Mouse (Mus musculus) forebrain, embryonic 11.5 days (tissue): ENCODE results near the gene Abcg4. TPM values are rescaled to one million over a fixed set of nuclear protein-coding genes. Genes with fewer than 3 reads are reported as not detected.
A peak's percentile ranks its signal among the peaks of the same experiment; 100 is the strongest.

Experiments used
- ATAC-seq: fragments of 200-750 bp; cut with Nextera tagmentation; replicated peaks from 2 replicates; pipeline ENCODE4 v1.8.0; 2017; ENCODE audit warnings: moderate TSS enrichment; ENCODE audit not compliant: low FRiP score
- DNase-seq: peaks from one replicate; pipeline ENCODE4 v3.0.0-alpha.2; 2017; ENCODE audit warnings: low spot score
- H3K27ac ChIP-seq: fragments of 300-500 bp; sonication (generic); 2 replicates; pipeline ENCODE4 v1.5.1; 2014; ENCODE audit warnings: low read depth, low read length
- H3K27me3 ChIP-seq: fragments of 300-500 bp; sonication (generic); 2 replicates; pipeline ENCODE4 v1.6.1; 2014; ENCODE audit warnings: mild to moderate bottlenecking, low read length, mixed read lengths; ENCODE audit not compliant: control insufficient read depth, insufficient read depth
- H3K36me3 ChIP-seq: fragments of 300-500 bp; sonication (generic); 2 replicates; pipeline ENCODE4 v1.6.1; 2014; ENCODE audit warnings: mild to moderate bottlenecking, low read length, moderate library complexity, mixed read lengths; ENCODE audit not compliant: control insufficient read depth, insufficient read depth
- H3K4me1 ChIP-seq: fragments of 300-500 bp; sonication (generic); replicated peaks from 2 replicates; pipeline ENCODE4 v1.6.1; 2014; ENCODE audit warnings: low read length, mixed read lengths; ENCODE audit not compliant: control insufficient read depth, insufficient read depth
- H3K4me2 ChIP-seq: fragments of 300-500 bp; sonication (generic); 2 replicates; pipeline ENCODE4 v1.6.1; 2014; ENCODE audit warnings: low read depth, mild to moderate bottlenecking, low read length, moderate library complexity, mixed read lengths; ENCODE audit not compliant: severe bottlenecking
- H3K4me3 ChIP-seq: fragments of 300-500 bp; sonication (generic); 2 replicates; pipeline ENCODE4 v1.5.1; 2014; ENCODE audit warnings: low read depth, low read length
- H3K9ac ChIP-seq: fragments of 300-500 bp; sonication (generic); 2 replicates; pipeline ENCODE4 v1.6.1; 2014; ENCODE audit warnings: low read length
- H3K9me3 ChIP-seq: fragments of 300-500 bp; sonication (generic); 2 replicates; pipeline ENCODE4 v1.6.1; 2016; ENCODE audit warnings: low read length, mixed read lengths; ENCODE audit not compliant: control insufficient read depth
- WGBS: fragments of 180-500 bp; shearing (Covaris S2); extraction: QIAGEN DNeasy Blood & Tissue Kit; methylation state at CpG from one replicate; pipeline ENCODE4 v1.1.7; 2014; 5-methylcytosine and 5-hydroxymethylcytosine counted together
- microRNA-seq: library from miRNA; unstranded; fragments of <30 nt; microRNA quantifications from one replicate; pipeline ENCODE4, GENCODE M21; 2016; ENCODE audit not compliant: insufficient number of aligned reads
- polyA plus RNA-seq: library from polyadenylated mRNA; unstranded; fragments of >200 nt; fragmentation: Nextera tagmentation; extraction: Ambion mirVana; gene quantifications from 2 replicates; pipeline ENCODE4 v1.2.1, GENCODE M21; 2014

The Abcg4 gene
- polyA plus RNA-seq, 1 experiment from 2014 or later: 6.7 TPM

DNA sequence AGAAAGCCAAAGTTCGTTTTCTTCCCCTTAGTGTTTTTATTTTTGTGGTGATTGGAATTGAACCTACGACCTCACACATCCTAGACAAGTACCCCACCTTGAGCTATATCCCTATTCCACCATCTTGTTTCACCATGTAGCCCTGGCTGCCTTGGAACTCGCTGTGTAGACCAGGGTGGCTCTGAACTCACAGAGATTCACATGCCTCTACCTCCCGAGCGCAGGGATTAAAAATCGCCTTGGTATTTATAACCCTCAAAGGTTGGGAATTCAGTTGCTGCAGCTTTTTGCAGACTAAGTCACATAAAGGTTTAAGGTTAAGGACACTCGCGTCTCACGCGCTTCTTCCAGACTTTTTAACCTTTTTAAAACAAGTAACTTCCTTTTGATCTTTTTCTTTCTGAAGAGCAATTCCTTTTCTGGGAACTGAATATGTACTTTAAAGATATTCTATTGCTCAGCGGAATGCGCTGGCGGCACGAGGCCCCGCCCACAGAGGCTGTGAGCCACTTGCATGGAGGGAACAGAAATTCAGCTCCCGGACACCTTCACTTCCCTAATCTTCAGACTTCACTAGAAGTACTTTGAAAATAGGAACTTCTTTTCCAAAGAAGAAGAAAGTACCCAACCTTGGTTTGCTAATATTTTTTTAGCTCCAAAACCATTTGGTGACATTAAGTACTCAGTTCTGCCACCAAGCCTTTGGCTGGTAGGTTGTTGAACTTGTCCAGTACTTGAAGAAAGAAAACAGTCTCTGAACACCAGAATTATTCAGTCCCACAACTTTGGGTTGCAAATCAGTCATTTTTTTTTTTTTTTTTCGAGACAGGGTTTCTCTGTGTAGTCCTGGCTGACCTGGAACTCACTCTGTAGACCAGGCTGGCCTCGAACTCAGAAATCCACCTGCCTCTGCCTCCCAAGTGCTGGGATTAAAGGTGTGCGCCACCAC is 53.7 kb downstream of the Abcg4 start:
- Histone ChIP-seq H3K4me1 (no peaks in the 10 kb centered on the region; the same call in 1 of the 2 replicates), H3K4me3 (peak overlapping the region; percentile 85; the same call in 1 of the 2 replicates), H3K27ac (no peak overlapping the region), H3K4me2 (peak overlapping the region; percentile 39; the same call in 1 of the 2 replicates), H3K36me3 (no peaks in the 10 kb centered on the region), H3K27me3 (no peaks in the 10 kb centered on the region), H3K9ac (no peak overlapping the region; the same call in 1 of the 2 replicates), H3K9me3 (no peaks in the 10 kb centered on the region)
- WGBS: 29% methylated on average over 19 of the region's 19 CpGs
- ATAC-seq (peak; percentile 42), DNase-seq (peak; percentile 52)

GRCm38 (mm10) chr9:44233802-44234478 is 54.5 kb downstream of the Abcg4 start, which contains the start of gene Cbl:
Gene Cbl, minus strand, starts transcription at chr9:44234049.
- no peaks in the 10 kb centered on the region for H3K36me3 ChIP-seq
- DNase-seq (peak; percentile 99), ATAC-seq (peak; percentile 92)
- H3K9ac ChIP-seq: peak within 1 kb of the TSS; percentile 92
- under 1% methylated on average over 55 of the region's 76 CpGs for WGBS
- no peaks in the 10 kb centered on the region; the same call in 1 of the 2 replicates for H3K4me1 ChIP-seq
- peak within 1 kb of the TSS; percentile 77 for H3K4me2 ChIP-seq
- peak within 1 kb of the TSS; percentile 85 for H3K4me3 ChIP-seq
- H3K27me3 ChIP-seq: no peaks in the 10 kb centered on the region
- peak within 1 kb of the TSS; percentile 86 for H3K27ac ChIP-seq
- no peaks in the 10 kb centered on the region for H3K9me3 ChIP-seq

- peak overlapping the region; percentile 92 for H3K9ac ChIP-seq
- H3K9me3 ChIP-seq: no peaks in the 10 kb centered on the region
- under 1% methylated on average over 40 of the region's 40 CpGs for WGBS
- DNase-seq (no peak), ATAC-seq (peak; percentile 79)
- peak overlapping the region; percentile 77 for H3K4me2 ChIP-seq
- H3K4me3 ChIP-seq: peak overlapping the region; percentile 85
- peak overlapping the region; percentile 86 for H3K27ac ChIP-seq
- H3K27me3 ChIP-seq: no peaks in the 10 kb centered on the region
- no peaks in the 10 kb centered on the region; the same call in 1 of the 2 replicates for H3K4me1 ChIP-seq
- no peaks in the 10 kb centered on the region for H3K36me3 ChIP-seq
These were observed 55.2 kb downstream of the Abcg4 start for GRCm38 (mm10) chr9:44233021-44233801.

DNA sequence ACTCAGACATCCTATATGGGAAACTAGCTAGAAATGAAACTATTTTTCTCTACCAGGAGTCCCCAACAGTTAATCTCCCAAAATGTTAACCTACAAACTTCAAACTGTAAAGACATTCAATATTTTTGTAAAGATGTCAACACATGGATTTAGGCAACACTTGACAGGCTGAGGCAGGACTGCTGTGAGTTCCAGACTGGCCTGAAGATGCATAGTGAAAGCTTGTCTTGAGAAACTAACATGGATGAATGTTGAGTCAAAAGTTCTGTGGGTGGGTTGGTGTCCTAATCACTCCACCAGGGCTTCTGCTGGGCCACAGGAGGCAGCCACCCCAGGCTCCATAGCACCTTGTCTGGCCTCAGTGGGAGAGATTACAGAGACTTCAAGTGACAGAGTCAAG is 56.8 kb downstream of the Abcg4 start:
- Histone ChIP-seq H3K4me1 (no peaks in the 10 kb centered on the region; the same call in 1 of the 2 replicates), H3K36me3 (no peaks in the 10 kb centered on the region), H3K4me3 (no peak overlapping the region), H3K27ac (no peak overlapping the region), H3K4me2 (no peak overlapping the region), H3K9me3 (no peaks in the 10 kb centered on the region), H3K9ac (no peak overlapping the region), H3K27me3 (no peaks in the 10 kb centered on the region)
- ATAC-seq (no peak), DNase-seq (no peak)

GRCm38 (mm10) chr9:44225993-44226392 is 62.4 kb downstream of the Abcg4 start:
- Histone ChIP-seq H3K27me3 (no peaks in the 10 kb centered on the region), H3K4me1 (no peaks in the 10 kb centered on the region), H3K9ac (no peak overlapping the region), H3K9me3 (no peaks in the 10 kb centered on the region; the same call in 1 of the 2 replicates), H3K4me3 (no peak overlapping the region), H3K4me2 (no peak overlapping the region), H3K36me3 (no peaks in the 10 kb centered on the region), H3K27ac (no peak overlapping the region)
- 76% methylated on average over 6 of the region's 6 CpGs for WGBS
- DNase-seq: no peak
- ATAC-seq: no peak

Small RNA genes lying within 50 kb of the gene (microRNA-seq; reads per million reads assigned to microRNA genes)
- gene Gm44335: not detected

Other genes with a start within 250 kb of the Abcg4 start
- not detected in 2 replicates for gene Thy1, start 245.2 kb downstream of the Abcg4 start, polyA plus RNA-seq
- gene Usp2, start 221.6 kb downstream of the Abcg4 start, polyA plus RNA-seq: 8.9 and 12.7 TPM in 2 replicates
- gene Mfrp, start 186.9 kb downstream of the Abcg4 start, polyA plus RNA-seq: 0.11 TPM in 1 of 2 replicates, not detected in the other
- gene C1qtnf5, start 181.4 kb downstream of the Abcg4 start, polyA plus RNA-seq: 0.47 and 0.79 TPM in 2 replicates
- 0.97 TPM in 1 of 2 replicates, not detected in the other for gene Gm49380, start 175.1 kb downstream of the Abcg4 start, polyA plus RNA-seq
- gene Rnf26, start 175.1 kb downstream of the Abcg4 start, polyA plus RNA-seq: 82.3 and 85.2 TPM in 2 replicates
- 12.9 and 14.8 TPM in 2 replicates for gene Mcam, start 154.1 kb downstream of the Abcg4 start, polyA plus RNA-seq
- 25.9 and 26.2 TPM in 2 replicates for gene Cbl, start 54.6 kb downstream of the Abcg4 start, polyA plus RNA-seq
- not detected in 2 replicates for gene Ccdc153, start 47.9 kb downstream of the Abcg4 start, polyA plus RNA-seq
- 0.16 TPM in 2 replicates for gene Pdzd3, start 37.1 kb downstream of the Abcg4 start, polyA plus RNA-seq
- gene Nlrx1, start 20.0 kb downstream of the Abcg4 start, polyA plus RNA-seq: 3.2 and 3.6 TPM in 2 replicates
- gene Hinfp, start 17.1 kb upstream of the Abcg4 start, polyA plus RNA-seq: 25.8 and 27.4 TPM in 2 replicates
- gene C2cd2l, start 31.7 kb upstream of the Abcg4 start, polyA plus RNA-seq: 12.2 and 13.7 TPM in 2 replicates
- gene Dpagt1, start 37.4 kb upstream of the Abcg4 start, polyA plus RNA-seq: 47.7 and 49.1 TPM in 2 replicates
- 463 and 498 TPM in 2 replicates for gene H2afx, start 46.1 kb upstream of the Abcg4 start, polyA plus RNA-seq
- 155 and 166 TPM in 2 replicates for gene Hmbs, start 55.6 kb upstream of the Abcg4 start, polyA plus RNA-seq
- 32.2 and 35.7 TPM in 2 replicates for gene Vps11, start 73.1 kb upstream of the Abcg4 start, polyA plus RNA-seq
- gene Hyou1, start 90.9 kb upstream of the Abcg4 start, polyA plus RNA-seq: 32.5 and 35.2 TPM in 2 replicates
- gene Slc37a4, start 108.2 kb upstream of the Abcg4 start, polyA plus RNA-seq: 24.8 and 24.9 TPM in 2 replicates
- gene Rps25, start 118.5 kb upstream of the Abcg4 start, polyA plus RNA-seq: 1,614 and 1,699 TPM in 2 replicates
- gene Trappc4, start 119.0 kb upstream of the Abcg4 start, polyA plus RNA-seq: 186 and 188 TPM in 2 replicates
- gene Ccdc84, start 130.0 kb upstream of the Abcg4 start, polyA plus RNA-seq: 25.5 and 26.8 TPM in 2 replicates
- not detected in 2 replicates for gene Foxr1, start 152.5 kb upstream of the Abcg4 start, polyA plus RNA-seq
- not detected in 2 replicates for gene Upk2, start 166.4 kb upstream of the Abcg4 start, polyA plus RNA-seq
- gene Bcl9l, start 194.2 kb upstream of the Abcg4 start, polyA plus RNA-seq: 8.7 and 10.6 TPM in 2 replicates